Mouse (Mus musculus): ENCODE measurements at regions not wholly inside any gene's neighbourhood (a gene's known extent, or its start where the extent isn't known, plus 50 kb on each side); places are given as distances from the start of the nearest gene placed in this dataset.

- Histone ChIP-seq H3K27ac (no peak overlapping the region), H3K9me3 (replicated peaks) (no peaks in the 10 kb centered on the region), H3K27me3 (ENCODE audit: low read depth, poor library complexity, severe bottlenecking) (no peaks in the 10 kb centered on the region), H3K4me3 (no peak overlapping the region), H3K4me1 (peaks cover 7% of the 10 kb centered on the region), H3K36me3 (no peaks in the 10 kb centered on the region)
- no peak for DNase-seq (ENCODE audit: low spot score)
- WGBS: 90% methylated on average over 3 of the region's 3 CpGs
Measured at GRCm38 (mm10) chr2:169383701-169384100, 203.8 kb downstream of the Gm11011 start.

GRCm38 (mm10) chr2:169373069-169373468 lies 214.5 kb downstream of the Gm11011 start:
- H3K9me3 ChIP-seq (replicated peaks): no peaks in the 10 kb centered on the region
- no peaks in the 10 kb centered on the region for H3K36me3 ChIP-seq
- H3K27ac ChIP-seq: no peak overlapping the region
- WGBS: 91% methylated on average over 7 of the region's 7 CpGs
- H3K27me3 ChIP-seq (ENCODE audit: low read depth, poor library complexity, severe bottlenecking): no peaks in the 10 kb centered on the region
- H3K4me1 ChIP-seq: no peaks in the 10 kb centered on the region
- H3K4me3 ChIP-seq: no peak overlapping the region
- no peak for DNase-seq (ENCODE audit: low spot score)

- H3K27ac ChIP-seq: no peak overlapping the region
- no peaks in the 10 kb centered on the region for H3K27me3 ChIP-seq (ENCODE audit: low read depth, poor library complexity, severe bottlenecking)
- no peaks in the 10 kb centered on the region for H3K36me3 ChIP-seq
- H3K4me3 ChIP-seq: no peak overlapping the region
- no peaks in the 10 kb centered on the region for H3K9me3 ChIP-seq (replicated peaks)
- H3K4me1 ChIP-seq: peaks cover 7% of the 10 kb centered on the region
- no peak for DNase-seq (ENCODE audit: low spot score)
- 80% methylated on average over 4 of the region's 4 CpGs for WGBS
Measured at GRCm38 (mm10) chr2:169365046-169365445, 222.5 kb downstream of the Gm11011 start.

- 24% methylated on average over 15 of the region's 15 CpGs for WGBS
- Histone ChIP-seq H3K27ac (peak overlapping the region; percentile 59), H3K9me3 (replicated peaks) (no peaks in the 10 kb centered on the region), H3K4me1 (peaks cover 7% of the 10 kb centered on the region), H3K4me3 (peak overlapping the region; percentile 42), H3K36me3 (no peaks in the 10 kb centered on the region), H3K27me3 (ENCODE audit: low read depth, poor library complexity, severe bottlenecking) (no peaks in the 10 kb centered on the region)
- peak; percentile 87 for DNase-seq (ENCODE audit: low spot score)
Measured at GRCm38 (mm10) chr2:169360272-169360671, 227.3 kb downstream of the Gm11011 start.

- H3K4me1 ChIP-seq: peaks cover 7% of the 10 kb centered on the region
- H3K27ac ChIP-seq: no peak overlapping the region
- H3K27me3 ChIP-seq (ENCODE audit: low read depth, poor library complexity, severe bottlenecking): no peaks in the 10 kb centered on the region
- no peaks in the 10 kb centered on the region for H3K36me3 ChIP-seq
- 87% methylated on average over 10 of the region's 10 CpGs for WGBS
- no peaks in the 10 kb centered on the region for H3K9me3 ChIP-seq (replicated peaks)
- H3K4me3 ChIP-seq: no peak overlapping the region
- no peak for DNase-seq (ENCODE audit: low spot score)
Measured at GRCm38 (mm10) chr2:169357400-169357799, 230.1 kb downstream of the Gm11011 start.

- Histone ChIP-seq H3K4me3 (no peak overlapping the region), H3K27ac (no peak overlapping the region), H3K4me1 (no peaks in the 10 kb centered on the region), H3K9me3 (replicated peaks) (no peaks in the 10 kb centered on the region), H3K27me3 (ENCODE audit: low read depth, poor library complexity, severe bottlenecking) (no peaks in the 10 kb centered on the region), H3K36me3 (no peaks in the 10 kb centered on the region)
- 89% methylated on average over 7 of the region's 7 CpGs for WGBS
- no peak for DNase-seq (ENCODE audit: low spot score)
Measured at GRCm38 (mm10) chr2:169351547-169351946, 236.0 kb downstream of the Gm11011 start.

DNA sequence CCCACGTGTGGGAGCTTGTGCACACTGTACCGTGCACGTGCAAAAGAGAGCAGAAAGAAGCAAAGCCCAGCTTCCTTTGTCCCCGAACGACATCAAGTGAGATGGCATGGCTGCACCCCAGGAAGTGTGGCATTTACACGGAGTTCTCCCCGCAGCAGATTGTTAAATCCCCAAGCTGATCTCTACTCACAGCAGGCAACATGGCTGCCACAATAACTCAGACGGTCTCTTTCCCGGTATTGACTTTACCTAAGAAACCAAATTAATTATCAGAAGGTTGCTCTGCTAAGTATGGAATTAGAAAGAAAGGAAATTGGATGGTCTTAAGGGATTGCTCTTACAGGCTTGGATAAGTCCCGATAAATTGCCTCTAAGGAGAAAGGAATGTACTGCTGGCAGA lies 241.4 kb downstream of the Gm11011 start:
- no peaks in the 10 kb centered on the region for H3K36me3 ChIP-seq
- H3K27me3 ChIP-seq (ENCODE audit: low read depth, poor library complexity, severe bottlenecking): no peaks in the 10 kb centered on the region
- H3K9me3 ChIP-seq (replicated peaks): no peaks in the 10 kb centered on the region
- H3K4me1 ChIP-seq: no peaks in the 10 kb centered on the region
- WGBS: 85% methylated on average over 10 of the region's 10 CpGs
- DNase-seq (ENCODE audit: low spot score): no peak
- H3K4me3 ChIP-seq: no peak overlapping the region
- peak overlapping the region; percentile 46; the same call in 1 of the 2 replicates for H3K27ac ChIP-seq

- Histone ChIP-seq H3K36me3 (no peaks in the 10 kb centered on the region), H3K9me3 (replicated peaks) (no peaks in the 10 kb centered on the region), H3K4me1 (no peaks in the 10 kb centered on the region), H3K4me3 (no peak overlapping the region), H3K27ac (no peak overlapping the region), H3K27me3 (ENCODE audit: low read depth, poor library complexity, severe bottlenecking) (no peaks in the 10 kb centered on the region)
- no peak for DNase-seq (ENCODE audit: low spot score)
- WGBS: 83% methylated on average over 5 of the region's 5 CpGs
Measured at GRCm38 (mm10) chr2:169319521-169319920, 268.0 kb downstream of the Gm11011 start.

DNA sequence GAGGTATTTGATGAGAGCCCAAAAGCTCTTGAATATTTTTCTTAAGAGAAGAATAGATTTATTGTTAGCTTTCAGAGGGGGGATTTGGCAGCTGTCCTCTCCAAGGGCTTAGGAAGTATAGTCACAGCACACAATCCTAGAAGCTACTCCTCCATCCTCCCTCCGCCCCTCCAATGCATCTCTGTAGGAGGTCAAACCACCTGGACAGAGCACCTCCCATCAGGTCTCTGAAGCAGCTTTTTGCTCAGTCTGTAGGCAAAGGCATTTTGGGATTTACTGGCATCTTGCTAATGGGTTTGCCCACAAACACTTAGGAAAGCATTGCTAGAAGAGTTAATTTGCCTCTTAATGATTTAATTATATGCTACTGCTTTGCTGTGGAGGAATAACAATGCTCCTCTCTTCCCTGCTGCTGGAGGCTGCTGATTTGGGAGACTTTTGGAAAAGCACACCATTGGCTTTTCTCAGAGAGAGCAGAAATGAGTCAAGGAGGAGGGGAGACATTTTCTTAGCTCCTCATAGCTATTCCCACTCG lies 273.1 kb downstream of the Gm11011 start:
- no peaks in the 10 kb centered on the region for H3K9me3 ChIP-seq (replicated peaks)
- 42% methylated on average over 2 of the region's 2 CpGs for WGBS

DNA sequence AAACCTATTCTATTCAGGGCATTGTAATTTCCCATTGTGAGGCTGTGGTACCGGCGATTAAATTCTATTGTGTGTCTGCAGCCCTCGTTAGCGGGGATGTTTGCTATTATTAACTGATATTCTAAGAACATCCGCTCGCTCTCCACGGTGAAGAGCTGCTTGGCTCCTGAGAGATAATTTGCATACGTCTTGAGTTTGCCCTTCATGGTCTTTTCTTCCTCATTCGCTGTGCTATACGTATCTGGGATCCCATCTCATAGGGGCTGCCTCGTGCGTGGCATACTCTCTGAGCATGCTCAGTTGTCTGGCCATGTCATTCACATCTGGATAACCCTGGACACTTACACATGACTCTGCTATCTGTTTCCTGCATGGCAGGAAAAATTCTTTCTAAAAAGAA lies 275.7 kb downstream of the Gm11011 start:
- 84% methylated on average over 12 of the region's 12 CpGs for WGBS
- H3K9me3 ChIP-seq (replicated peaks): no peaks in the 10 kb centered on the region
- no peak for DNase-seq (ENCODE audit: low spot score)
- no peaks in the 10 kb centered on the region for H3K27me3 ChIP-seq (ENCODE audit: low read depth, poor library complexity, severe bottlenecking)
- H3K4me3 ChIP-seq: no peak overlapping the region
- no peaks in the 10 kb centered on the region for H3K36me3 ChIP-seq
- H3K4me1 ChIP-seq: no peaks in the 10 kb centered on the region
- H3K27ac ChIP-seq: no peak overlapping the region

More for the DNA sequence above, 273.1 kb downstream of the Gm11011 start:
- no peaks in the 10 kb centered on the region for H3K36me3 ChIP-seq
- no peaks in the 10 kb centered on the region for H3K4me1 ChIP-seq
- H3K4me3 ChIP-seq: no peak overlapping the region
- no peak for DNase-seq (ENCODE audit: low spot score)
- no peaks in the 10 kb centered on the region for H3K27me3 ChIP-seq (ENCODE audit: low read depth, poor library complexity, severe bottlenecking)
- H3K27ac ChIP-seq: no peak overlapping the region

GRCm38 (mm10) chr2:169311356-169311755 lies 276.2 kb downstream of the Gm11011 start:
- DNase-seq (ENCODE audit: low spot score): no peak
- H3K9me3 ChIP-seq (replicated peaks): no peaks in the 10 kb centered on the region
- H3K4me1 ChIP-seq: no peaks in the 10 kb centered on the region
- no peaks in the 10 kb centered on the region for H3K27me3 ChIP-seq (ENCODE audit: low read depth, poor library complexity, severe bottlenecking)
- no peak overlapping the region for H3K27ac ChIP-seq
- WGBS: 82% methylated on average over 4 of the region's 4 CpGs
- H3K4me3 ChIP-seq: no peak overlapping the region
- no peaks in the 10 kb centered on the region for H3K36me3 ChIP-seq

GRCm38 (mm10) chr2:169304360-169304759 lies 283.2 kb downstream of the Gm11011 start:
- Histone ChIP-seq H3K36me3 (no peaks in the 10 kb centered on the region), H3K4me1 (no peaks in the 10 kb centered on the region), H3K27ac (no peak overlapping the region), H3K9me3 (replicated peaks) (no peaks in the 10 kb centered on the region), H3K4me3 (no peak overlapping the region), H3K27me3 (ENCODE audit: low read depth, poor library complexity, severe bottlenecking) (no peaks in the 10 kb centered on the region)
- DNase-seq (ENCODE audit: low spot score): no peak
- WGBS: 86% methylated on average over 3 of the region's 3 CpGs

GRCm38 (mm10) chr2:169300966-169301365 lies 286.6 kb downstream of the Gm11011 start:
- 90% methylated on average over 4 of the region's 4 CpGs for WGBS

DNA sequence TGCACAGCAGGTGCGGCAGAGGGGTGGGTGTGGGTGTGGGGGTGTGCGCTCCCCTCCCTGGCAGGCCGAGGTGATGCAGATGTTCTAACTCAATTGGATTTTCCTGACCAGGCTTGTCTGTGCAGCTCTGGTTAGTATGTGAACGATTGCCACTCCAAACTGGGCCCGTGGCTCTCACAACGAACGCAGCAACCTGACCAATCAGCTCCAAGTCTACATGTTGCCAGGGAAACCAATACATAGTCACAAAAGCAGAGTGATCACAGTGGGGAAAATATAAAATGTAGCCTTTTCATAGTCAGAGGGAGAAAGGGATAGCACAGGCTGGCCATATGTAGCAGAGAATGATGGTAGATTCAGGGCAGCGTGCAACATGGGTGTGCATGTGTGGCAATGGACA lies 287.1 kb downstream of the Gm11011 start:
- H3K9me3 ChIP-seq (replicated peaks): no peaks in the 10 kb centered on the region
- no peak overlapping the region for H3K27ac ChIP-seq
- no peak overlapping the region for H3K4me3 ChIP-seq
- no peaks in the 10 kb centered on the region for H3K27me3 ChIP-seq (ENCODE audit: low read depth, poor library complexity, severe bottlenecking)
- no peak for DNase-seq (ENCODE audit: low spot score)
- H3K36me3 ChIP-seq: no peaks in the 10 kb centered on the region
- peaks cover 9% of the 10 kb centered on the region for H3K4me1 ChIP-seq
- 93% methylated on average over 8 of the region's 8 CpGs for WGBS

More at GRCm38 (mm10) chr2:169300966-169301365, 286.6 kb downstream of the Gm11011 start:
- Histone ChIP-seq H3K4me1 (peaks cover 9% of the 10 kb centered on the region), H3K4me3 (no peak overlapping the region), H3K9me3 (replicated peaks) (no peaks in the 10 kb centered on the region), H3K27me3 (ENCODE audit: low read depth, poor library complexity, severe bottlenecking) (no peaks in the 10 kb centered on the region), H3K27ac (no peak overlapping the region), H3K36me3 (no peaks in the 10 kb centered on the region)
- no peak for DNase-seq (ENCODE audit: low spot score)

Measured in limb, embryonic 10.5 days (tissue).